9 mouse cellular contexts compared by ENCODE assay signal in the genomic region with DNA sequence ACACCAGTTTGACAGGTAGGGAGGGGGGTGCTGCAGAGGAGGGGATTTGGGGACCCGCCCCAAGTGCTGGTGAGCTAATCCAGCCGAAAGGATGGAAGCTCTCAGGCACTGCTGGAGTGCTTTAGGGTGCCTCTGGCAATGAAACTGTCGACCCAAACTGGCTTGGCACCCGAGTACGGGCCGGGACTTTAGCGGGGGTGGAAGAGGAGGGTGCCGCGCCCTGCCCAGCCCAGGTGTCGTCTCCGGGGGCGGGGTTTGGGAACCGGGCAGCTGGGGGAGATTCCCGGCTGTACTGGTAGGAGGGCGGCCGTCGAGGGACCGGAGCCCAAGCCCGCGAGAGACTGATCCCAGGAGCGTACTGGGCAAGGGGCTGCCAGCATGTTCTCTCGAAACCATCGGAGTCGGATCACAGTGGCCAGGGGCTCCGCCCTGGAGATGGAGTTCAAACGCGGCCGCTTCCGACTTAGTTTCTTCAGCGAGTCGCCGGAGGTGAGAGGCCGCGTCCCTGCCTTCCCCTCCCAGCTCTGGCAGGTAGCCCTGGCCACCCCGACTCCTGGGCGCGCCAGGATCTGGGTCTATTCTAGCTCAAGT. TPM values are rescaled to one million over a fixed set of nuclear protein-coding genes. Genes with fewer than 3 reads are reported as not detected.
DNase-seq lines count a peak whose midpoint lies in the region; ATAC-seq and TF ChIP-seq lines count a peak whose summit lies in the region.
"Had no signal": no experiment of that assay in that cellular context is flagged by ENCODE, and none has a peak within 500 bp of the region (broad histone marks: within the 10 kb centered on the region; RNA-seq: fewer than 3 reads in every experiment).

No protein-coding gene starts in this region.

- peak overlapping the region; percentile 67 for H3K4me2 ChIP-seq in forebrain, embryonic 14.5 days (ENCODE audit: low read length)
- peak overlapping the region; percentile 86 for H3K4me2 ChIP-seq in liver, embryonic 11.5 days
- peak overlapping the region; percentile 91 for H3K4me2 ChIP-seq in neural tube, embryonic 11.5 days (ENCODE audit: low read depth)

- H3K4me1 ChIP-seq in heart, adult 2 months (ENCODE audit: control insufficient read depth, insufficient read depth, low read length): peaks cover 5% of the 10 kb centered on the region; the same call in 1 of the 2 replicates
- H3K4me1 ChIP-seq in forebrain, embryonic 14.5 days (ENCODE audit: control insufficient read depth, insufficient read depth, low read length): peaks cover 12% of the 10 kb centered on the region
- H3K4me1 ChIP-seq in liver, embryonic 11.5 days (replicated peaks; ENCODE audit: control insufficient read depth, insufficient read depth, low read length): peaks cover 29% of the 10 kb centered on the region
- peaks cover 21% of the 10 kb centered on the region for H3K4me1 ChIP-seq in neural tube, embryonic 11.5 days (ENCODE audit: control insufficient read depth, insufficient read depth, low read length)

- TF ChIP-seq CTCF in heart, adult 2 months (IDR thresholded peaks at IDR 0.05): no peak

- no peaks in the 10 kb centered on the region for H3K79me2 ChIP-seq in heart, adult 2 months (replicated peaks; ENCODE audit: control insufficient read depth, insufficient read depth, low read length)

- H3K9me3 ChIP-seq in forebrain, embryonic 14.5 days (replicated peaks; ENCODE audit: control insufficient read depth, low read length): no peaks in the 10 kb centered on the region
- H3K9me3 ChIP-seq in liver, embryonic 11.5 days (ENCODE audit: control insufficient read depth, low read length): no peaks in the 10 kb centered on the region
- no peaks in the 10 kb centered on the region for H3K9me3 ChIP-seq in neural tube, embryonic 11.5 days (ENCODE audit: control insufficient read depth, low read length)
- H3K9me3 ChIP-seq: G1E had no signal

- H3K27ac ChIP-seq in heart, adult 2 months: peak overlapping the region; percentile 76
- H3K27ac ChIP-seq in forebrain, embryonic 14.5 days (ENCODE audit: low read depth, low read length): no peak overlapping the region
- H3K27ac ChIP-seq in liver, embryonic 11.5 days (ENCODE audit: low read depth, low read length): 0 out of 2 replicates have a peak overlapping the region, but pooled peaks have one; percentile 97
- H3K27ac ChIP-seq in neural tube, embryonic 11.5 days (ENCODE audit: low read depth, low read length): no peak overlapping the region

- no peaks in the 10 kb centered on the region for H3K27me3 ChIP-seq in heart, adult 2 months (ENCODE audit: control insufficient read depth, insufficient read depth, low read length)
- H3K27me3 ChIP-seq in forebrain, embryonic 14.5 days (replicated peaks; ENCODE audit: control insufficient read depth, insufficient read depth, low read length): peaks cover 7% of the 10 kb centered on the region; the same call in 1 of the 2 replicates
- H3K27me3 ChIP-seq in liver, embryonic 11.5 days (replicated peaks; ENCODE audit: control insufficient read depth, insufficient read depth, low read length): peaks cover 15% of the 10 kb centered on the region
- H3K27me3 ChIP-seq in neural tube, embryonic 11.5 days (ENCODE audit: control insufficient read depth, insufficient read depth, low read length): no peaks in the 10 kb centered on the region

- no peaks in the 10 kb centered on the region for H3K36me3 ChIP-seq in heart, adult 2 months (ENCODE audit: control insufficient read depth, insufficient read depth, low read length)
- no peaks in the 10 kb centered on the region for H3K36me3 ChIP-seq in forebrain, embryonic 14.5 days (ENCODE audit: control insufficient read depth, insufficient read depth, low read length)
- H3K36me3 ChIP-seq in liver, embryonic 11.5 days (ENCODE audit: control insufficient read depth, insufficient read depth, low read length): no peaks in the 10 kb centered on the region; the same call in 1 of the 2 replicates
- no peaks in the 10 kb centered on the region for H3K36me3 ChIP-seq in neural tube, embryonic 11.5 days (ENCODE audit: control insufficient read depth, insufficient read depth, low read length)

- no peak for TF ChIP-seq EP300 in heart, adult 2 months (IDR thresholded peaks at IDR 0.05; ENCODE audit: insufficient read depth, low read depth, low read length)

- DNase-seq in heart, adult 2 months: peak; percentile 58
- no peak for DNase-seq in heart, postnatal 4 days
- DNase-seq in forebrain, embryonic 14.5 days (ENCODE audit: low spot score): no peak
- DNase-seq in induced T-regulatory cell, adult 2 months (ENCODE audit: low read depth): peak; percentile 36
- DNase-seq in liver, embryonic 11.5 days (ENCODE audit: low spot score): no peak
- DNase-seq in neural tube, embryonic 11.5 days (ENCODE audit: low spot score): peak; percentile 19
- no peak for DNase-seq in cerebellum, postnatal 25 days

- ATAC-seq in forebrain, embryonic 14.5 days: no peak
- no peak for ATAC-seq in liver, embryonic 11.5 days (replicated peaks; ENCODE audit: low FRiP score)
- no peak for ATAC-seq in neural tube, embryonic 11.5 days (ENCODE audit: insufficient read depth, low FRiP score, low TSS enrichment)
- ATAC-seq in granulocyte monocyte progenitor cell, adult 5-6 weeks (replicated peaks; ENCODE audit: poor library complexity, severe bottlenecking): no peak

- 0 out of 2 replicates have a peak, but pooled peaks have one; percentile 5 for TF ChIP-seq POLR2A in heart, adult 2 months (IDR thresholded peaks at IDR 0.05; ENCODE audit: insufficient read depth, low read depth, low read length)

- WGBS in heart, adult 2 months: 14% methylated on average over 37 of the region's 37 CpGs
- WGBS in forebrain, embryonic 14.5 days: 7% methylated on average over 36 of the region's 37 CpGs
- 20% methylated on average over 33 of the region's 37 CpGs for WGBS in liver, embryonic 11.5 days
- 5% methylated on average over 37 of the region's 37 CpGs for WGBS in neural tube, embryonic 11.5 days

- H3K4me3 ChIP-seq in heart, adult 2 months: peak overlapping the region; percentile 28
- H3K4me3 ChIP-seq in forebrain, embryonic 14.5 days (ENCODE audit: low read depth, low read length): no peak overlapping the region
- H3K4me3 ChIP-seq in liver, embryonic 11.5 days (ENCODE audit: low read depth, low read length): peak overlapping the region; percentile 63
- peak overlapping the region; percentile 58 for H3K4me3 ChIP-seq in neural tube, embryonic 11.5 days (ENCODE audit: low read depth, low read length)

- H3K9ac ChIP-seq in heart, adult 2 months (ENCODE audit: low read depth, low read length): peak overlapping the region; percentile 79
- H3K9ac ChIP-seq in forebrain, embryonic 14.5 days (ENCODE audit: low read length): no peak overlapping the region
- peak overlapping the region; percentile 86 for H3K9ac ChIP-seq in liver, embryonic 11.5 days (ENCODE audit: low read depth, low read length)
- H3K9ac ChIP-seq in neural tube, embryonic 11.5 days (ENCODE audit: low read length): peak overlapping the region; percentile 98

- intact Hi-C loops in heart, adult 2 months (cut with DNase I): no loop called here

RNA-seq across cellular contexts. Expression of gene Rtkn, which starts 0.4 kb away (rescaled TPM):
- total RNA-seq in heart, adult 2 months (2021): 1 to 10 TPM; 5.2 to 6.7 TPM
- polyA plus RNA-seq in heart, adult 2 months (2012; rRNA removed): 18.6 and 27.7 TPM in 2 replicates
- total RNA-seq in heart, postnatal 4 days (2021): 10 to 100 TPM; 11.7 to 13.1 TPM
- polyA plus RNA-seq in forebrain, embryonic 14.5 days (2014; fragmentation: Nextera tagmentation; extraction: Ambion mirVana): 4.7 and 4.8 TPM in 2 replicates
- 14.7 and 15.4 TPM in 2 replicates for polyA plus RNA-seq in liver, embryonic 11.5 days (2014; fragmentation: Nextera tagmentation; extraction: Ambion mirVana)
- 20.6 and 22.1 TPM in 2 replicates for polyA plus RNA-seq in neural tube, embryonic 11.5 days (2014; fragmentation: Nextera tagmentation; extraction: Ambion mirVana)
- 5.1 and 8.7 TPM in 2 replicates for total RNA-seq in granulocyte monocyte progenitor cell, adult 5-6 weeks (2014; fragmentation: Nextera tagmentation)
- 2.1 and 5.0 TPM in 2 replicates for total RNA-seq in granulocyte monocyte progenitor cell, adult 5-6 weeks (2017)

RNA-seq across cellular contexts. Expression of gene Ino80b, which starts 10.4 kb away (rescaled TPM):
- total RNA-seq in heart, adult 2 months (2021): 10 to 100 TPM; 13.1 to 15.1 TPM
- polyA plus RNA-seq in heart, adult 2 months (2012; rRNA removed): 5.5 and 9.5 TPM in 2 replicates
- 10 to 100 TPM; 14.9 to 17.4 TPM for total RNA-seq in heart, postnatal 4 days (2021)
- polyA plus RNA-seq in forebrain, embryonic 14.5 days (2014; fragmentation: Nextera tagmentation; extraction: Ambion mirVana): 15.6 and 17.5 TPM in 2 replicates
- 15.8 and 17.6 TPM in 2 replicates for polyA plus RNA-seq in liver, embryonic 11.5 days (2014; fragmentation: Nextera tagmentation; extraction: Ambion mirVana)
- polyA plus RNA-seq in neural tube, embryonic 11.5 days (2014; fragmentation: Nextera tagmentation; extraction: Ambion mirVana): 19.8 and 23.4 TPM in 2 replicates
- 17.2 and 22.8 TPM in 2 replicates for total RNA-seq in granulocyte monocyte progenitor cell, adult 5-6 weeks (2014; fragmentation: Nextera tagmentation)
- total RNA-seq in granulocyte monocyte progenitor cell, adult 5-6 weeks (2017): 32.9 and 47.6 TPM in 2 replicates

RNA-seq across cellular contexts. Expression of gene Wbp1, which starts 14.3 kb away (rescaled TPM):
- 10 to 100 TPM; 70.4 to 74.6 TPM for total RNA-seq in heart, adult 2 months (2021)
- 152 TPM in 2 replicates for polyA plus RNA-seq in heart, adult 2 months (2012; rRNA removed)
- 10 to 100 TPM; 80.4 to 86.8 TPM for total RNA-seq in heart, postnatal 4 days (2021)
- polyA plus RNA-seq in forebrain, embryonic 14.5 days (2014; fragmentation: Nextera tagmentation; extraction: Ambion mirVana): 197 and 214 TPM in 2 replicates
- 45.1 and 50.3 TPM in 2 replicates for polyA plus RNA-seq in liver, embryonic 11.5 days (2014; fragmentation: Nextera tagmentation; extraction: Ambion mirVana)
- polyA plus RNA-seq in neural tube, embryonic 11.5 days (2014; fragmentation: Nextera tagmentation; extraction: Ambion mirVana): 169 and 177 TPM in 2 replicates
- total RNA-seq in granulocyte monocyte progenitor cell, adult 5-6 weeks (2014; fragmentation: Nextera tagmentation): 31.4 and 38.9 TPM in 2 replicates
- 77.6 and 91.3 TPM in 2 replicates for total RNA-seq in granulocyte monocyte progenitor cell, adult 5-6 weeks (2017)

RNA-seq across cellular contexts. Expression of gene Mogs, which starts 20.4 kb away (rescaled TPM):
- total RNA-seq in heart, adult 2 months (2021): 1 to 10 TPM; 7.2 to 9.9 TPM
- polyA plus RNA-seq in heart, adult 2 months (2012; rRNA removed): 13.9 and 15.8 TPM in 2 replicates
- 10 to 100 TPM; 11.3 to 12.3 TPM for total RNA-seq in heart, postnatal 4 days (2021)
- 8.8 and 15.0 TPM in 2 replicates for polyA plus RNA-seq in forebrain, embryonic 14.5 days (2014; fragmentation: Nextera tagmentation; extraction: Ambion mirVana)
- 88.9 and 89.6 TPM in 2 replicates for polyA plus RNA-seq in liver, embryonic 11.5 days (2014; fragmentation: Nextera tagmentation; extraction: Ambion mirVana)
- polyA plus RNA-seq in neural tube, embryonic 11.5 days (2014; fragmentation: Nextera tagmentation; extraction: Ambion mirVana): 30.5 and 31.9 TPM in 2 replicates
- total RNA-seq in granulocyte monocyte progenitor cell, adult 5-6 weeks (2014; fragmentation: Nextera tagmentation): 90.1 and 93.4 TPM in 2 replicates
- 137 and 158 TPM in 2 replicates for total RNA-seq in granulocyte monocyte progenitor cell, adult 5-6 weeks (2017)

RNA-seq across cellular contexts. Expression of gene Wdr54, which starts 20.5 kb away (rescaled TPM):
- 1 to 10 TPM in 1 of 2 experiments, under 1 TPM in 1; 0.89 to 1.3 TPM for total RNA-seq in heart, adult 2 months (2021)
- polyA plus RNA-seq in heart, adult 2 months (2012; rRNA removed): 2.1 and 2.7 TPM in 2 replicates
- total RNA-seq in heart, postnatal 4 days (2021): 1 to 10 TPM; 1.6 to 1.8 TPM
- polyA plus RNA-seq in forebrain, embryonic 14.5 days (2014; fragmentation: Nextera tagmentation; extraction: Ambion mirVana): 20.6 and 23.9 TPM in 2 replicates
- 2.3 and 4.3 TPM in 2 replicates for polyA plus RNA-seq in liver, embryonic 11.5 days (2014; fragmentation: Nextera tagmentation; extraction: Ambion mirVana)
- polyA plus RNA-seq in neural tube, embryonic 11.5 days (2014; fragmentation: Nextera tagmentation; extraction: Ambion mirVana): 12.2 and 14.5 TPM in 2 replicates
- total RNA-seq in granulocyte monocyte progenitor cell, adult 5-6 weeks (2014; fragmentation: Nextera tagmentation): not detected in 2 replicates
- total RNA-seq in granulocyte monocyte progenitor cell, adult 5-6 weeks (2017): 0.04 TPM in 1 of 2 replicates, not detected in the other
- polyA plus RNA-seq: G1E had no signal

Comparison
In these comparisons a context has a peak if more than half of its experiments do, and no peak if none do; other contexts are left out.
1. DNase-seq: peak in heart, adult 2 months (2 of 2), induced T-regulatory cell, adult 2 months (single experiment) and neural tube, embryonic 11.5 days (single experiment); none in heart, postnatal 4 days (single experiment), forebrain, embryonic 14.5 days (single experiment), liver, embryonic 11.5 days (single experiment) and cerebellum, postnatal 25 days (0 of 2).
2. H3K27ac ChIP-seq: peak in heart, adult 2 months (single experiment) and liver, embryonic 11.5 days (single experiment); none in forebrain, embryonic 14.5 days (single experiment) and neural tube, embryonic 11.5 days (single experiment).
3. Peak in every context shown above with its lines, with median percentiles within 50 percentile points of each other: H3K4me2 ChIP-seq.